Mouse (Mus musculus) gastrocnemius, adult 2 months (tissue): ENCODE results near the gene AI481877. TPM values are rescaled to one million over a fixed set of nuclear protein-coding genes. Genes with fewer than 3 reads are reported as not detected.

Source experiments
- DNase-seq: peaks from one replicate; pipeline ENCODE4 v3.0.0; 2022
- H3K27ac ChIP-seq: fragments of 200-600 bp; 2 replicates; pipeline ENCODE4 v1.8.1; 2022; ENCODE audit warnings: mild to moderate bottlenecking
- H3K4me3 ChIP-seq: fragments of 200-600 bp; 2 replicates; pipeline ENCODE4 v1.8.1; 2022; ENCODE audit warnings: mild to moderate bottlenecking, moderate library complexity
- CTCF ChIP-seq: fragments of 200-600 bp; IDR thresholded peaks from 2 replicates; pipeline ENCODE4 v1.8.1; 2022; ENCODE audit warnings: antibody characterized with exemption, mild to moderate bottlenecking, moderate library complexity
- intact Hi-C: fragments of 180-260 bp; cut with DNase I; formaldehyde crosslinking; loops from one replicate; pipeline ENCODE4 v1.15.1; 2025
- total RNA-seq, 2 experiments: library from RNA; stranded (reverse); gene quantifications; 2 replicates each; pipeline ENCODE4 v1.2.3; 2021

AI481877 gene
- total RNA-seq, 2 experiments from 2014 or later = not detected

DNA sequence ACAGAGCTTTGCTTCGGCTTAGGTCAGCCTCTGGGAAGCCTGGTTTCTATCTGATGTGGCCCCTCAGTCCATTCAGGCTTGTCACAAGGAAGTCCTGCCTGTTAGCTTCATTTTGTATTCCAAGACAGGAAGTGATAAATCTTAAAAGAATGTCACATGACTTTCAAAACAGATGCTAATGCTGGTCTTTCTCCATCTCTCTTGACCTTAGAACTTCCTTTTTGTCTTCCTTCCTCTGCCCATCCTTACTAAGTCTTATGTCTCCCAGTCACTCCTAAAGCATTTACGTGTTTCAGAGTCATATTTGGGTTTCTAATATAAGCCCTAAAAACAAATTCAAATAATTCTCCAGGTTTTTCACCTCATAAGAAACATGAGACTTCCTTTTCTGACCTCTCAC lies 25.3 kb upstream of the AI481877 start:
- intact Hi-C loops = no loop called here
- TF ChIP-seq CTCF = no peak

DNA sequence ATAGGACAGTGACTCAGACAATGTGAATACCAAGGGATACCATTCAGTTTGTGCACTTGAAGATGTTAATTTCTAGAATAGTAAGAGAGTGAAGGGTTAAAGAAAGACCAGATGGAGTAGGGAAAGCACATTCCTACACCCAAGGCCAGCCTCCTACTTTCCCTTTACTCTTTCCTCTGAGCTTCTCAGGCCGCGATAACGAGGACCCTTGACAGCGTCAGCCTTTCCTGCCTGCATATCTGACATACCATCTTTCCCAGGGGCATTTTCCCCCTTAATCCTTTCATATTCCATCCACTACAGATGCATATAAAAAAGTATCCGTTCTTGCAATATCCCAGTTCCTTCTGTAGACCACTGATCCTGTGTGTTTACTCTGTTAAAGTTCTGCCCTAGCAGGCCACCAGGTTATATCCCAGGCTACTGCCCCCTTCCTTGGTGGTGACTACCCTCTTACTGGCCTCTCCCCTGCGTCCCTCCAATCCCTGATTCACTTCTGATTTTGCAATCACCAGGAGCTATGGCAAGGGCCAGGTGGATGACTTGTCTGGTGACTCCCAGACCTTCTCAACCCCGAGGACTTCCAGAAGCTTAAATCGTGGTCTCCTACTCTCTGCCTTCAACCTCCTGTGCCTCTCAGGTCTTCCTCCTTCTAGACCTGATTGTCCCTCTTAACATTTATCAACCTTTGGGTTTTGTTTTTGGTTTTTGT lies 22.3 kb upstream of the AI481877 start:
- no peak overlapping the region for H3K27ac ChIP-seq
- TF ChIP-seq CTCF = no peak
- no peak overlapping the region for H3K4me3 ChIP-seq
- intact Hi-C loops = no loop called here
- no peak for DNase-seq

More for the DNA sequence above, 25.3 kb upstream of the AI481877 start:
- H3K27ac ChIP-seq = no peak overlapping the region
- no peak for DNase-seq
- H3K4me3 ChIP-seq = no peak overlapping the region

DNA sequence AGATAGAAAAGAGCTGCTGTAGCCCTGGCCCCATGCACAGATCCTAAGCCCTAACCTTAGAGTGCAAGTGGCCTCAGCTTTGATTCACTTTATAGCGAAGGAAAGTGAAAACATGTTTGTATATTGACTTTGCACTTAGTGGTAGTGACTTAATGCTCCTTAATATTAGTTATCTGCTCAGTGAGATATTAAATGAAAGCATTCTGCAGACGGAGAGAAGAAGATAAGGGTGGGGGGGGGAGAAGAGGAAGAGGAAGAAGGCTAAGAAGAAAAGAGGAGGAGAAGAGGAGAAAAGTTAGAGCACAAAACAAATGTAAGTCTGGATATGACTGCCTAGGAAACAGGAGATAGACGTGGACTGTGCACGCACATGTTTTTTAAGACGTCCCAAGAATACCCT lies 21.5 kb upstream of the AI481877 start:
- intact Hi-C loops = no loop called here
- no peak for DNase-seq
- no peak for TF ChIP-seq CTCF
- H3K4me3 ChIP-seq = no peak overlapping the region
- H3K27ac ChIP-seq = no peak overlapping the region

DNA sequence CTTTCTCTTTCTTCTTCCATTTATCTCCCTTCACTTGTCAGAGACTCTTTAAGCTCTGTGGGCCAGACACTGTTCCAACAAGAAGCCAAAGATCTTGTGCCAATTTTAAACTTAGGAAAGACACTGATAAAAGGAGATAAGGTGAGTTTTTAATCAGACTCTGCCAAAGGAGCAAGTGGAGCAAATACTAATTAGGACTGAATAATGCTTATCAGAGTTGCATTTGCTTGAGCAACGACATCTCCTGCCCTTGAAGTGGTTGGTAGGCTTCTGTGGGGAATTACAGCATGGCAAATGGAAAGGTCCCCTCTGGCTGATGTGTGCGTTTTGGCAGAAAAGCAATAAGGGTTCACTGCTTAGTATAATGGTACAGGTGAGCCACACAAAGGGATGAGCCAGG lies 18.9 kb upstream of the AI481877 start:
- Histone ChIP-seq H3K27ac (no peak overlapping the region), H3K4me3 (no peak overlapping the region)
- intact Hi-C loops = no loop called here
- TF ChIP-seq CTCF = no peak
- DNase-seq = no peak

DNA sequence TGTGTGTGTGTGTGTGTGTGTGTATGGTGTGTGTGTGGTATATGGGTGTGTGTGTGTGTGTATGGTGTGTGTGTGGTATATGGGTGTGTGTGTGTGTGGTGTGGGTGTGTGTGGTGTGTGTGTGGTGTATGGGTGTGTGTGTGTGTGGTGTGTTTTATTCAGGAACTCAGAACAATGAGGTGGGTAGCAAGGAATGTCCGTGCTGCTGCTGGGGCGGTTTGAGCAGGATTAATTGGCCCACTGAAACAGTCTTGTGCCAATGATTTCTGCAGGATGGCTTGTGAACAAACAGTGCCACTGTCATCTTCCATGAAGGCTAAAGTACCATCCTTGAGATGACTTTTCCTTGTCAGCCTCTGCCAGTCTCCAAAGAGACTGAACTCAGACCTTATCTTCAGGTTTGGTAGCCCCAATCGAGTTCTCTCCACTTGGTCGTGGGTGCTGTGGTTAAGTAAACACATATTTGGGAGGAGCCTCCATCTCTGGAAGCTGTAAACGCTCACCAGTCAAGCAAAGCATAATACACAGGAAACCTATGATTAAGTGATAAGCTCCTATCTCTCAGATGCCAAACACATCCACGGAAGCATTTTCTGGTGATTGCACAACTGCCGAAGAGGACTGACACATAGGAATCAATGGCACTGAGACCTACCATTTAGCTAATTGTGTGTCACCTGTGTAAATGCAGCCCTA lies 18.3 kb upstream of the AI481877 start:
- no peak for TF ChIP-seq CTCF
- DNase-seq = no peak
- intact Hi-C loops = no loop called here
- no peak overlapping the region for H3K4me3 ChIP-seq
- no peak overlapping the region for H3K27ac ChIP-seq

DNA sequence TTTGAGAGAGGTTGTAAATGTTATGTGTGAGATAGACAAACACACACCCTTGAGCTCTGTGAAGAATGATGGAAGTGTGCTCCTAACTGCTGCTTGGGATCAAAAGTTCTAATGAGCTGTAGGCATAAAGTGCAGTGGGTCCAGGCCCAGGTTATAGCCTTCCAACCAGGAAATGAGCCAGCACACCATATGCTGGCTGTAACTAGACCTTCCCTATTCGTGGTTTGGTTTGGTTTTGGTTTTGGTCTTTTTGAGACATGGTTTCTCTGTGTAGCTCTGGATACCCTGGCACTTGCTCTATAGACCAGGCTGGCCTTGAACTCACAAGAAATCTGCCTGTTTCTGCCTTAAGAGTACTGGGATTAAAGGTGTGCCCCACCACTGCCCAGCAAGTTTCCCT lies 13.2 kb upstream of the AI481877 start:
- TF ChIP-seq CTCF = no peak
- intact Hi-C loops = no loop called here
- Histone ChIP-seq H3K4me3 (no peak overlapping the region), H3K27ac (no peak overlapping the region)
- DNase-seq = no peak

DNA sequence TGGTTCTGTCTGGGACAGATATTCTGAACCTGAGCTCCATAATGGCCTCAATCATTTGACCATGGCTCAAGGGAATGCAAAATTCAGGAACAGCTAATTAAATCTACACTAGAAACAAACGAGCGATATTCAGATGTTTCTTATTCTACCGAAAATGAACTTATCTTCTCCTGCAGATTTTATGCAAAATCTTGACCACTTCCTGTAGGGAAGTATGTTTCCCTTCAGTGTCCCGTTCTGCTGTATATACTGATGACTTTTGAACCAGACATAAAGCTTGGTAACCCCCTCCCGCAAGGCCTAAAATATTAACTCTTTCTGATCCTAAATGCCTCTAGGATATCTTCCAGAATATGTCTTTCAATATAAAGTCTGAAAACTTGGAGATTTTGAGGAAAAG lies 12.1 kb upstream of the AI481877 start:
- intact Hi-C loops = no loop called here

DNA sequence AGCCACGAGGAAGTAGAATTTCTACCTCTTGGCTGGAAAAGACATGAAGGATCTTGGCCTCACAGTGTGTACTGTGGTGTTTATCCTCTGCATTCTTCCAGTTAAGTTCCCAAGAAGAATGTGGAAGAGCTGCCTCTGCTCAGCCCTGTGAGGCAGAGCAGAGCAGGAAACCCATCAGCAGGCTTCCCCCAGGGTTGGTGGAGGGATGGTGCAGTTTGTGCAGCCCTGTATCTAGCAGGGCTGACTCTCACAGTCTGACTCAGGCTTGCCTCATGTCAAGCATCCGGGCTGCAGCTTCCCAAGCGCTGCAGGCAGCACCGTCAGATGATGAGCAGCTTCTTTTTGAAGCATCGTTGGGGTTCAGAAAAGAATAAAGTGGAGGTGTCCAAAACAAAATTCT lies 10.3 kb upstream of the AI481877 start:
- no peak overlapping the region for H3K4me3 ChIP-seq
- no peak for DNase-seq
- no peak overlapping the region for H3K27ac ChIP-seq
- intact Hi-C loops = no loop called here
- no peak for TF ChIP-seq CTCF

More for the DNA sequence above, 12.1 kb upstream of the AI481877 start:
- TF ChIP-seq CTCF = no peak
- no peak overlapping the region for H3K27ac ChIP-seq
- no peak for DNase-seq
- no peak overlapping the region for H3K4me3 ChIP-seq

DNA sequence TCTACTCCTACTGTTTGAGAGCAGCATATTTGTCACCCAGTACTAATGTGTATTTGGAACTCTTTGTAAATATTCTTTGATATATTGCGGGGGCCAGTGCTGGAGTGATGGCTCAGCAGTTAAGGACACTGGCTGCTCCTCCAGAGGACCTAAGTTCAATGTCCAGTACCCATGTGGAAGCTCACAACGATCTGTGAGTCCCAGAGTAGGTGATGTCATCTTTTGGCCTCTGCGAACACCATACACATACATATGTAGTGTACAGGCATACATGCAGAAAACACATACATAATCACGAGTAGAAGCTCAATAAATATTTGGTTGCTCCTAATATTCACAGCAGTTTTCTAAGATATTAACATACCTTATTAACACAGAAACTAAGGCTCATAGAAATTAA lies 9.8 kb downstream of the AI481877 start:
- Histone ChIP-seq H3K27ac (no peak overlapping the region), H3K4me3 (no peak overlapping the region)
- intact Hi-C loops = loop anchor here (10.0 kb wide), 1 partner anchor 56 kb away; the partner anchor contains the start of gene Ugcg
- TF ChIP-seq CTCF = no peak
- no peak for DNase-seq

DNA sequence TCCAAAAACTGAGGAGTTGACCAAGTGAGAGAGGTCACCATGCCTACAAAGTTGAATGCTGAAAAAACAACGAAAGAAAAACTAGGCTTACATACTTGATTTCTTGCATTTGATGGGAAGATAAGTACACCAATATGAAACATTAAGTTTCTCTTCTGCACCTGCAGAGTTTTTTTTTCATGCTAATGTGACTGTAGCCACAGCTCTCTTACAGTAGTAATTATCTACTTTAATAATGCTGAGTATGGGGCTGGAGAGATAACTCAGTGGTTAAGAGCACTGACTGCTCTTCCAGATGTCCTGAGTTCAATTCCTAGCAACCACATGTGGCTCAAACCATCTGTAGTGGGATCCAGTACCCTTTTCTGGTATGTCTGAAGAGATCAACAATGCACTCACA lies 13.7 kb downstream of the AI481877 start:
- DNase-seq = no peak
- Histone ChIP-seq H3K4me3 (no peak overlapping the region), H3K27ac (no peak overlapping the region)
- no peak for TF ChIP-seq CTCF
- intact Hi-C loops = loop anchor here (10.0 kb wide), 1 partner anchor 60 kb away; the partner anchor contains the start of gene Ugcg

DNA sequence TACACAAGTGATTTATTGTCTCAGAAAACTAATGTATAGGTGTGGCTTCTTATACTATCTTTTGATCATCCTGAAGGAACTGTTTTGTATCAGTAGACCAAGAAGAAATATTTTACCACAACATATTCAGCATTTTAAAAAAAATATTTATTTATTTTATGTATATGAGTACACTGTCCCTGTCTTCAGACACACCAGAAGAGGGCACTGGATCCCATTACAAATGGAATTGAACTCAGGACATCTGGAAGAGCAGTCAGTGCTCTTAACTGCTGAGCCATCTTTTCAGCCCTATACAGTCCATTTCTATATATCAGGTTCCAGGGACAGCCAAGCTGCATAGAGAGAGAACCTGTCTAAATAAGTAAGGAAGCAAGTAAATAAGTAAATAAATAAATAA lies 15.2 kb downstream of the AI481877 start:
- intact Hi-C loops = loop anchor here (10.0 kb wide), 1 partner anchor 61 kb away; the partner anchor contains the start of gene Ugcg
- peak; percentile 57 for TF ChIP-seq CTCF
- no peak overlapping the region for H3K27ac ChIP-seq
- H3K4me3 ChIP-seq = no peak overlapping the region
- DNase-seq = no peak

DNA sequence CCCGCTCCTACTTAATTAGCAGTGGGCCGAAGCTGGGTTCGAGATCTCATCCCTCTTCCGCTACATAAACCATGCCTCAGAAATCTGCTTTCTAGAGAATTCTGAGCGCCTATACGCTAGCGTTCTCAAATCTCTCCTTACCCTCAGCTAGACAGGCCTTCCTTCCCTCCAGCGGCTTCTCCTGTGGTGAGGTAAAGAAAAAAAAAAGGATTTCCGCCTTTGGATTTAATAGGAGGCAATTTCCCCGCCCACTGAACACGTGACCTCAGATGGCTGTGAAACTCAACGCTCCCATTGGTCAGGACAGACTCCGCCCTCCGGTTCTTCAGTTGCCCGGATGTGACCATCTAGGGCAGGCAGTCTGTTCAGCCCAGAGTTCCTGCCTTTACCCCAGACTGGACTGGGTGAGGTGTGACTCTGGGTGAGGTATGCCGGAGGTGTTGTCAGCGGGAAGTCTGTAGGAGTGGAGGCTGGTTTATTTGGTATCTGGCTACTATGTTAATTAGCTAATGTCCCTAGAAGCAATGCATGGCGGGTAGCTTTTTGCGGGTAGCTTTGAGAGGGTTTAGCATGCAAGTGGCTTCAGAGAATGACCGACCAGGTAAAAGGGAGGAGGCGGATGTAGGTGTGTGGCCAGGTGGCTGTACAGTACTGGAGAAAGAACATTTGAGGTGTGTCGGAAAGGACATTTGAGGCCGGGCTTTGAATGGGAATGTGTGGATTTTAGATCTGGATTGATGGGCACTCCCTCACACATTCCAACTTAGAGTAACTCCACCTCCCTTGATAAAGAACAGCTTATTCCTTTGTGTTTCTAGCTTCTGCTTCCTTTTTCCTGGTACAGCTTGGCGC lies 20.9 kb downstream of the AI481877 start:
- DNase-seq = no peak
- no peak overlapping the region for H3K27ac ChIP-seq
- H3K4me3 ChIP-seq = no peak overlapping the region
- intact Hi-C loops = no loop called here
- no peak for TF ChIP-seq CTCF

DNA sequence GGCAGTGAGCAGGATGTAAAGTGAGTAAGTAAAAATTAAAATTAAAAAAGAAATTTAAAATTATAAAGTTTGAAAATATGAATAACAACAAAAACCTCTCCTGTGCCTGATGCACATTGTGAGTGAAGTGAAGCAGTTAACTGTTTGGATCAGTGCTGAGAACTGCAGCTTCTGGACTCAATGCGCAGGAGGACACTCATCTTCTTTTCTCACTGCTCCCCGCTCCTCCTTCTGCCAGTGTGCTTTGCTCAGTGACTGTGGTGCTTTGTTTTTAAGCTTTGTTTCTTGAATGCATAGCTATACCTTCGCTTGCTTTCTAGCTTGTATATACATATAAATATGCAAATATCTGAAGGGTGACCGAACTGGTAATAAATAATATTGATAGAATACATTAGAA lies 30.1 kb downstream of the AI481877 start:
- no peak for DNase-seq
- no peak for TF ChIP-seq CTCF
- intact Hi-C loops = no loop called here
- no peak overlapping the region for H3K4me3 ChIP-seq
- H3K27ac ChIP-seq = no peak overlapping the region
